Mouse (Mus musculus) spleen, postnatal 36 days (tissue): ENCODE results near the gene Pacrg.
A peak's percentile ranks its signal among the peaks of the same experiment; 100 is the strongest.

Experiments used
- DNase-seq, 2 experiments: peaks; one replicate each; pipeline ENCODE4 v3.0.0; 2022; ENCODE audit warnings: low spot score in 2 of 2, mixed read lengths in 1 of 2

The Pacrg gene

DNA sequence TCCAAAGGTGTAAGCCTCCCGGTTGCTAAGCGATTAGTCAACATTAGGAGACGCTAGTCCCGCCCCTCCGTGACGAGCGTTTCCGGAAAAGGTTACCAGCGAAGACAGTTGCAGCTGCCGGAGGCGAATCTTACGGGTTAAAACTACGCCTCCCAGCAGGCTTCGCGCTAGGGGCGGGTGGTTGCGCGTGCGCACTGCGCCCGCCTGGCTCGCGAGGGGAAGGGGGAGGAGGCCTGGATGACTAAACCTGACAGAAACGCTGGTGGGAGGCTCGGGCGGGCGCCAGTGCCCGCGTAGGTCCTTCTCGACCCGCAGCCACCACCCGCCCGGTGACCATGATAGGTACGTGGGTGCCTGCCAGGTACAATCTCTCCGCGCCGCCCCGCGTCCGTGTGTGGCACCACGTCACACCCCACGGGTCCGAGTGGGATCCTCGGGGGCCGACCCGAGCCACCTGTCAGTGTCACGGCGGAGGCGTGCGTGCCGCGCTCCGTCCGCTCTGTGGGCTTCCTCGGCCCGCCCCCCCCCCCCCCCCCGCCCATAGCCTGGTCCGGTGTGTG is at the start of gene Pacrg, which contains the start of gene Prkn:
TSS of gene Pacrg (minus strand) at position 164 of the 560 bp plus-strand sequence.
TSS of gene Prkn (plus strand) at position 237 of the 560 bp plus-strand sequence.
- DNase-seq: peak; percentile 95 to 96

DNA sequence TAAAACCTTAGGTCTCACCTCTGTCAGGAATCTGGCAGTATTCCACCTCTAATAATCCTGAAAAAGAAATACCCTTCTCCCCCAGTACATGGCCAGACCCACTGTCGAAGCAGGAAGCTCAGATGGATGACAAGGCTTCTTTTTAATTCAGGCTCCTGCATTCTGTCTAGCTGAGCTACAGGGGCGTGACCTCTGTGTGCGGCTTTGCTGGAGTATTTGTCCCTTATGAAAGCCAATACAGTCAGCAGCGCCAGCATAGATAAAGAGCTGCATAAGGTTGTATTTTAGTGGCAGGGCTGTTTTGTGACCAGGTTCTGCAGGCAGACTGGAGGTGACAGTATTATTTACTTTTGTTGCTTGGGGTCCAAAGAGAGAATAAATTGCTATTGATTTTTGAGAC is 47.8 kb upstream of the Pacrg start:
- DNase-seq: no peak

DNA sequence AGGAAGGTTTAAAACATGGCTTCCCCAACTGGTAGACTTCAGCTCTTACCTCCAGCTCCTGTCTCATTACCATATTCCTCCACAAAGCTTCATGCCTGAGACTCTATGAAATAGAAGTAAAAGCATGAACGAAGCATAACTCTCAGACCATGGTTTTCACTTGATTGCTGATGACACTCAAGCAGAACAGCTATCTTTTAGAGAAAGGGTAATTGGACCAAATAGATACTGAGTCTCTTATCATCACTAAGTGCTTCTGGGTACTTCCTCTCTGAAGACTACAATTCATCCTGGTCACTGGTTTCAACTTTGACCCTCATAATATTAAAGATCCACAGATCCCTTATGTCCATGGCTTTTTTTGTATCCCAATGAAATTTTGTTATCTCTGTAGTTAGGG is 42.1 kb upstream of the Pacrg start:
- DNase-seq: no peak

DNA sequence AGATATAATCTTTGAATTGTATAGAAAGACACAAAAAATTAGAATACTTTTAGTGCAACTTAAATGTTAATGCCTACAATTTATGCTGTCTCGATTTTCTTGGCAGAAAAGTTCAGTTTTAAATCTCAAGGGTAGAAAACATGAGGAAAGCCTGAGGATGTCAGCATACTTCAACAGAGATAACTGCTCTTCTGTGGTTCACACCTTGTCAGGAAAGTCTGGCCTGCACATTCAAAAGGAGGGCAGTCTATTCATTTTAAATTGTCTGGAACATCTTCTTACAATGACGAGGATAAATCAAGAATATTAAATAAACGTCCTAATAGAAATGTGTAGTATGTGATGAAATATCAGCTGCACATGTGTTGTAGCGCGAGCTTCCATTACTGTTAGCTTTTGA is 38.9 kb upstream of the Pacrg start:
- no peak for DNase-seq

DNA sequence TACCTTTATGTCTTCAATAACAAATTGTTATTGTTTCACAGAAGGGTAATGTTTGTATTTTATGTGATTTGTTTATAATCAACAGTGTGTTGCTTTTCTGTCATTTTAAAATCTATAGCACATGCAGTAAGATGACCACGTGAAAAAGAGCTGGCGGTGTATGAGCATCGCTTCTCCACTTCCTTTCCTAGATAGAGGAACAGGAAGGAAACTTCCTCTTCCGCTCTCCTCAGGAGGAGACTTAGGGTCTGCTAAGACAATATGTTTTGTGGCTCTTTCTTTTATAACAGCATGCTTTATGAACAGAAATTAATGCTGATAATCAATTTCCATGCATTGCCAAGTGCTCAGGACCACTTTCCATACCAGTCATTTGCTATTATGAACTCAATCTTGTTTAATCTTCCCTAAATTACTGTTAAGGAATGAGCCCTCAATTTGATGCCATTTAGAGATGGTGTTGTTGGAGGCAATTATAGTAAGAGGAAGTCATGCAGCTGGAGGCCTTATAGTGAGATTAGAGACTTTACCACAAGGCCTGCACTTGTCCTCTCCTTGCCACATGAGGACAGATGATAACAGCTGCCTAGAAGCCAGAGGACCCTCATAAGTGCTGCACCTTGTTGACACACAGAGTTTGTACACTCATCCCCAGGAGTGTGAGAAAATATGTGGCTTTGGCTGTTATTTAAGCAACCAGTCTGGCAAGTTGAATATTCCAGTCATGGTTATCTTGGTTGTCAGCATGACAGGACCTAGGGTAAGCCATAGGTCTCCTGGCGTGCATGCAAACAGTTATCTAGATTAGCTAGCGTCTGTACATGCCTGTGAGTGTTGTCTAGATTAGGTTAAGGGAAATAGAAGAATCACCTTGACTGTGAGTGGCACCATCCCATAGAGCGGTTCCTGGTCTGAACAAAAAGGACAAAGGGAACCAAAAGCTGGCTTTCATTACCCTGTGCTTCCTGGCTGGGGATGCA is 34.4 kb upstream of the Pacrg start:
- no peak for DNase-seq

DNA sequence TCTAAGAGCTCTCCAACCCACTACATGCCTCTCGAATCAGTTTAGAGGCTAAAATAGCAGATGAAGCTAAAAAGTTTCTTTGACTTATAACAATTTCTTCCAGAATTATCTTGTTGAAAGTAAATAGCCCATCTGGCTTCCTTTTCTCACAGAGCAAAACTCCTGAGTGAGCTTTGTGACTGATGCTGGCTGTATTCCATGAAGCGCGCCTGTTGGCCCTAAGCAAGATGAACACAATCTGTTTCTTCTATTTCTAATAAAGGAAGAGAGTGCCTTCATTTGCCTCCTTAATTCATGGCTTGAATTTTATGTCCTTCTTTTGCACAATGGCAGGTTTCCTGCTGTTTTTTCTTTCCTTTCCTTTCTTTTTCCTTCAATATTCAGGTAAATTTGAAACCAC is 14.1 kb upstream of the Pacrg start:
- DNase-seq: no peak

DNA sequence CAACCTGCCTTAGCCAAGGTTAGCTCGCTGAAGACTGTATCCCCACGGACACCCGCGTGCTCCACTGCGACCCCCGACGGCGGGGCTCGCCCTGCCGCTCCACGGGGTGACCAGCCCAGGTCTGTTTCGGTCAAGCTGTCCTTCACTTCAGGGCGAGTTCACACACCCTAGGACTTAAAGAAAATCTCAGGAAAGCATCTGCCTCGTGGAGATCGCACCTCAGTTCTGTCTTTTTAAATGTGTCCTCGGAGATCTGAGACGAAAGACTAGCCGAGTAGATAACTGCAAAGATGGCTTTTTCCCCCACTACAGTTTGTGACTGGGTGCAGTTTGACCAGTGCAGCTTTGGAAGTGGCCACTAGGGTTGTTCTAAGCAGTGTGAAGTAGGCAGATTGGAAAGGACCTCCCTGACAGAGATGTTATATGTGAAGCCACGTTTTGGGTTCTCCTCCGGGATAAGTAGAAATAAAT is 655 bp upstream of the Pacrg start:
- DNase-seq: peak; percentile 6 to 7

DNA sequence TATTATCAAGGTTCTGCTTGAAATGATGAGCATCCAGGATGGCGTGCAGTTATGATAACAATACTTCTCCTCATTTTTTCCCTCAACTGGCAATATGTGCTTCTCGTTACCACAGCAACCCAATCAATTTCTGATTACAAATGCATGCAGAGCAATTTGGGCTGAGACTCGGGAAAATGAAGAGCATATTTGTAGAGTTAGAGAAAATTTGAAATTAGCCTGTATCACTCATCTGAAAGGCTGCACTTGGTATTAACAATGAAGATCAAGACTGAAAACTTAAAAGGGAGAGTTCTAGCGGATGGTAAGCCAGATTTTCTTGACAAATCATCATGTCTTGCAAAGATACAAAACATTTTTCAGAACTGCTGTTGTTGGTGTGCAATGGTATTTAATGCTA is 21.1 kb downstream of the Pacrg start:
- no peak for DNase-seq

DNA sequence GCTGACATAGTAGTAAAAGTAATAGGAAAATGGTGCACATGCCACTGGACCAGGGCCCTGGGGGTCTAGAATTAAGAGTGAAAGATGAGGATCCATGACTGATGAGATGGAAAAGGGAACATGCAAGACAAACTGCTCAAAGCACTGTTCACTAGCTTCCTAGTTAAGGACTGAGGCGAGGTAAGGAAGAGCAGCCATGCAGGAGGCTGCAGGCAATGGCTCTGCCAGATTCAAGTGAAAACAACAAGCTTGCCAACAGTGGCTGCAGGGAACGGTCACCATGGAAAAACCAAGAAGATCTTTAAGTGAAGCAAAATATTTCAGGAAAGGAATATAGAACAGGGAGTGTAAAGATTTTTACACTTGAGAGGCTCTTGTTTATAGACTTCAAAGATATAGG is 31.5 kb downstream of the Pacrg start:
- DNase-seq: no peak

DNA sequence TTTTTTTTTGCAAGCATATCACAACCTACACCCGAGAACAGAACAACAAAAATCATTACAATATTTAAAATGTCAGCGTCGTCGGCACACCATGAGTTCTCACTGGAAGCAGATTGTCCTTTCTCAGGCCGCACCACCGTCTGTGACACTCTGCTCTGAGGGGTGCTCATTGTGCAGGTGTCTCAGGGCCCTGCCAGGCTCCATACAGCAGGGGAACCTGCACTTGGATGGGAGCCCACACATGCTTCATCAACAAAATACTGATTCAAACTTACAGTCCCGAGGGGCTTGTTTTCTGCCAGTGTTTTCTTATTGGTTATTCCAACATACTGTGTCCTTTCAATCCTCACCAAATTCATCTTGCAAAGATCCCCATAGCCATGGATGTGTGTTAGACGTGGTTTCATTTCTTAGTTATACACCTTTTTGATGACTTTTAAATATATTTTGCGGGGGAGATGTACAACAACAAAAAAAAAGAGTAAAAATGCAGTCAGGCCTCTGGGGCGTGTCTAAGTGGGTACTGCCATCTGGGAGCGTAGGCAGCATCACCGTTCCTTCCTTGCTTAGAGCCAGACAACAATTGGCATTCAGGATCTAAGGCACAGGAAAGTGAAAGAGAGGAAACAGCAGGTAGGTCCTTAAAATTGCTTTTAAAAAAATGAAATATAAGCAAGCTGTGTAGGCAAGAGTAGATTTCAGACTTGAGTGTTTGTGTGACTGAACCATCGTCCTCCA is 32.7 kb downstream of the Pacrg start:
- no peak for DNase-seq

DNA sequence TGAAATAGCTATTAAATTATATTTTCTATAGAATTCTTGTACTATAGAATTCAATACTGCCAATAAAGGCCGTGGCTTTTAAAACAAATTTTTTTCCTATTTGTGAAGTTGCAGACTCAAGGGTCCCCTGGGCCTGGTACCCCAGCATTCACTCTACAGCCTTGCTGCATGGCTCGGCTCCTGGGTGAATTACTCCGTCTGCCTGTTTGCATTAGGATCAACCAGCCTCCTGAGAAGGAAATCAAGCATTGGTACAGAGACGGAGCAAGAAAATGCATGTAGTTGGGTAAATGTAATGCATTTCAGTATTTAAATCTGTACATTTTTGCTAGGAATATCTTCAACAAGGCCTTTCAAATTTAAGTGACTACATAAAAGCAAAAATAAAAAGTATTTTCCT is 33.4 kb downstream of the Pacrg start:
- DNase-seq: no peak

DNA sequence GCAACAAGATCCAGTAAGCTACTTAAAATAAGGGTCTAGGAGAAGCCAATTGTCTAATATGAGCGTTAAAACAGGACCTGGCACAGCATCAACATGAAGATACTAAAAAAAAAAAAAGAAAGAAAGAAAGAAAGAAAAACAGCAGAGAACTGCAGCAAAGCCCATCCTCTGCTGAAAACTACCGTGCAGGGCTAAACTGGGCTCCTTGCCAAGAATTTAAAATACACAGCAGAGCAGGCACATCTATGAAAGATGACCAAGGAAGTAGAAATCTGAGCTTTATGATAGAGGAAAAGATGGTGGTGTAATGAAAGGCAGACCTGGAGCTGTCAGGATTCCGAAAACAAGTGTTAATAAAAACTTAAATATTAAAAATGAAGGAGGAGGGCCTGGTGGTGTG is 48.5 kb downstream of the Pacrg start:
- DNase-seq: no peak

DNA sequence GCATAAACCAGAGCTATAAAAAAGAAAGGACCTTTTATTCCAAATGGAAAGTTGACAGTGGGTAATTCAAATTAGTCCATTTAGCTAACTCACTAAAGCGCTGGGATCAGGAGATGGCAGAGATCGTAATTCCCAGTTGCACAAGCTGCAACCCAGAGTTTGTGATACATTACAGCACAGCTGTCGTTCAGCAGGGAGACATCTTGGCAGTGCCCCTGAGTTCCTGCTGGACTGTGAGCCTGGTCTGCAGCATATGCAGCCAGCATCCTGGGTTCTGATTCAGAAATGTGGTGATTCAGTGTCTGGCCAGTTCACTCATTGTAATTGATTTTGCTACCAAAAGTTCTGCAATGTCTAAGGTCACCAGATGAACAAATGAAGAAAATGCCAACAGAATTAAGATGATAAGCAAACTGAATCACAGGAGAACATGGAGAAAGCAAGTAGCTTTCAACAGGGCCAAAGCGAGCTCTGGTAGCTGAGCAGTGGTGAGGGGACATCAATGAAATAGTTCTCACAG is 55.6 kb downstream of the Pacrg start:
- DNase-seq: no peak

DNA sequence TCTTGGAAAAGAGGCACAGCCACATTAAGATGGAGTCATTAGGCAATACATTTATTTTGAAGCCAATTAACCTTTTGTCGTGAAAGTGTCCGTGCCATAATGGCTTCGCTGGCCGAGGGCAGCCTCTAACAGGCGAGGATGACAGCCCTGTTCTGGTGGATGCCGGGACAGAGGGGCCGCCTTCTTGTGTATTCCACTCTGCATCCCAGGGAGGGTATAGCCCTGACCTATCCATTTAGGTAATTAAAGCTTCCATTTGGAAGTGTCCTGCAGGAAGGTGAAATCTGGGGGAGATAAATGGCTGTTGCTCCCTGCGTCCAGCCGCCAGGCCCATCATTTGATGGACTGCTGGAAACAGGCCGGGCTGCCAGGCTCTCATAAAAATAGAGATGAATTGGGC is 63.6 kb downstream of the Pacrg start:
- no peak for DNase-seq

DNA sequence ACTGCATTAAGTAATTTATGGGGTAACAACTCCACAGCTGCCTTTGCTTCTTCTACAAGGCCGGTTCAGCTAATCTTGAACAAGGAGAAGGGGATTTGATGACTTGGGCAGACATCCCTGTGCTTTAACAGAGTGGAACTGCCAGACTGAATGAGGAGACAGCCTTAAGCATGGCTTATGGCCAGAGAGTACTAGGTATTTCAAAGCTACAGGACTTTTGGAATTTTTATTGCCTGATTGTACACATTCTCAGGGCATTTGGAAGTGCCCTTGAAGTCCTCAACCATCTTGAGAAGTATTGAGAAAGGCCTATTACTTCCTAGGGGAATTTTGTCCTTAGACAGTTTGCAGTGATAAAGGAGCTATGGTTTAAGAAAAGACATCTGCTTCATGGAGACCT is 65.6 kb downstream of the Pacrg start:
- no peak for DNase-seq

DNA sequence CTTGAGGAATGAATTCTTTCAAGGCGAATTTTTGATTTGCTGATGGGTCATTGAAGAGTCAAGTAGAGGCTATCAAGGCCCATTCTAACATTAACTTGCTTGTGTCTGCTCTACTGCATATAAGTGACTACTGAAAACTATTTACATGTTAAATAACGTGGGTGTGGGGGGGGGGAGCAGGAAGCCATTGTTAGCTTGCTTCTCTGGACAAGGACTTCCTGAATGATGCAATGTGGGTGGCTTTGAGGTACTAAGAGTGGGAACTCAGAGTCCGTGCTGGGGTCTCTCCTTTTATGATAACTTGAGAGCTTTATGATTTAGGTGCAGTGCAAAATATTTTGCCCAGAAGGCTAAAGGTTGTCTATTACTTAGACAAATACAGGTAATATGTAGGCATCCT is 67.9 kb downstream of the Pacrg start:
- DNase-seq: no peak

DNA sequence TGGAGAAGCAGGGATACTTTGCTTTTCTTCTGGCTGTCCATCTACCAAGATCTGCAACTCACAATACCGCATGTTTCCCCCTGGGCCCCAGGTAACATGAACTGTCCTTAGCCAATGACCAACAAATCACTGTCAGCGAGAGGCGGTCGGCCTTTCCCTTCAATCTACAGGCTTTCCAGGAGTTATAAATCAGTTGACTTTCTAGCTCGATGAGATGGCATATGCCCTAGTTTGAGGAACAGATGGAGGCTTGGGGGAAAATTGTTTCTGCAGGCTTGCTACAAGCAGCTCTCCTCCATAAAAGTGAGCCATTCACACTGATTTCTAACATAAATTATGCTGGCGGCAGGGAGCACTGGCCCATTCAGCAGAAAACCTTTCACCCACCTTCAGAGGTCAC is 70.2 kb downstream of the Pacrg start:
- DNase-seq: no peak

DNA sequence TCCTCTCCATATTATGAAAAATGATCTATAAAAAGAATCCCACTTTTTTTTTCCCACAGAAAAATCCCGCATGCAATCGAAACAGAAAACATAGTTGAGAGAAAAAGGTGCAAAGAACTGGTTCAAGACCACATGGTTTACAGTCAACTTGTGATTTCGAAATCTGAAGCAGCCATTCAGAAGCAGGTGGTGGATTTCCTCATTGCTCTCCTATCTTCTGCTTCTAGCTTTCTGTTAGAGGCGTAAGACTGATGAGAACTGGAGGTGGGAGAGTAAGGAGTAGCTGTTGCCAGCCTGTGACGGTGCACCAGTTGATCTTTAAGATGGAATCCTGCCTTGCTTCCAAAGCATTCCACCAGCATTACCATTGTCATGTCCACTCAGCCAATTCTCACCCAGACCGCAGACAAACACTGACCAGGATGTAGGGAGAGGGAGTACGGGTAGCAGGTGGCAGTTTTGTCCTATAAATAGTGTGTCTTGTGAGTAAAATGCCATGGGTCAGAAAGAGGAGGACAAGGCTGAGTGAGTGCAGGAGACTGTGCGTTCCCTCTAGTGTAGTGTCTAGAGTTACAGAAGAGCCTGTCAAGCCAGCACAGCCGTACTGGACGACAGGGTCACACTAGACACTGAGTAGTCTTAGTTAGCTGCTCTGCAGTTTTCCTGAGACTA is 73.2 kb downstream of the Pacrg start:
- no peak for DNase-seq

DNA sequence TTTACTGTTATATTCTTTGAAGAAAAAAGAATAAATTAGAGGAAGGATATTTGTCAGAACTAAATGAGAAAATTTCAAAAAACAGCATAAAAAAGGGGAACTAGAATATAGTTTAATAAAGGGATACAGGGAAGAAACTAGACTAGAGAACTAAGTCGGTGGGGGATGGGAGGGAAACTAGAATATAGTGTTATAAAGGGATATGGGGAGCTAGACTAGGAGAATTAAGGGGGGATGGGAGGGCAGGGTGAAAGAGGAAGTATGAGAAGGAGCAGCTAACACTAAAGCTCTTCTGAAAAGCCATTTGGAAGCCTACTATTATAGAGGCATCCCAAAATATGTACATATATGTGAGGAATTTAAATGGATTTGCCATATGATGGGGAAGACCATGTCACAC is 75.8 kb downstream of the Pacrg start:
- no peak for DNase-seq

DNA sequence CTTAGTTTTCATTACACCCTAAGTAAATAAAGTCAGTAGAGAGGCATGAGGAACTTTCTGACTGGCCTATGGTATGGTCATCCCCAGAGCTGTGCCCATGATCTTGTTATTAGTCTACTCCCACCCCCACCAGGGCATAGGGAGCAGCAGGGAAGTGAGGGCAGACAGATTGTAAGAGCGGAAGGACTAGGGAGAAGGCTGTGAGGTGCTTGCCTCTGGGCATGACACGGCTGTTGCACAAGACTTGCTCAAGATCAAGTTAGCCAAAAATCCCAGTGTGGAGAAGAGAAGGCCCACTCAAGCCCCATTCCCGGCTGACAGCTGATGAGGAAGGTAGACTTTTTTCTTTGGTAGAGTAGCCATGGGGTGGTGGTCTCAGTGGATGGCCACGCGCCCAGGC is 82.7 kb downstream of the Pacrg start:
- no peak for DNase-seq

DNA sequence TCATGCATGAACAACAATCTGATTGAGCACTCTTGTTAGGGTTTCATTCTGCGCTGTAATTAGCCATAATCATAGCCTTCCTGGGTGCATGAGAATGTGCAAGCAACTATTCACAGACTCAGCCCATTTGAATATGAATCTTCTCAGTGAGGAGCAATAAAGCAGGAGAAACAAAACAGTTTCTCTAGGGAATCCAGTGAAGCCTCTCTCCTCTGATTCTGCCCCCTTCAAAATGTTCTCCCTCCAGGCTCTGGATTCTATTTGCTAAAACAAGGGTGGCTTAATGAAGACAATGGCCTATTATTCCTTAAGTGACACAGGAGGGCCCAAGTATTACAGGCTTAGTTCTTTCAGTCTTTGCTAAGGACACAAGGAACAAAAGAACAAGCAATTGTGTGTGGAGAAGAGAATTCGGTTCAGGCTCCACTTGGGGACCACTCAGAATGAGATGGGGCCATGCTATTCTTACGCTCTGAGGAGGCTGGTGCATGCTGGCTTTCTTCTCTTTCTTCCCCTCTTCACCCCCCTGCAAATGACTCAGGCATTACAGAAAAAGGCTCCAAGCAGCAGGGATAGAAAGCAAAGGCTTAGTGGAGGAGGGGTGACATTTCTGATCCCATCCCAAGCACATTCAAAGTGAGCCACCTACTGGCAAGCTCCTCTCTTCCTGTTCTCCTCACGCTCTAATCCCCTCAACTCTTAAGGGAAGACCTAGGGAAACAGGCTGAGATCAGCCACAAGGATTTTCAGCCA is 95.2 kb downstream of the Pacrg start:
- no peak for DNase-seq
